Mouse (Mus musculus) heart, adult 2 months (tissue): ENCODE measurements around the gene Zglp1. TPM values are rescaled to one million over a fixed set of nuclear protein-coding genes. Genes with fewer than 3 reads are reported as not detected.

Source experiments
- DNase-seq, 2 experiments: peaks; one replicate each; pipeline ENCODE4 v3.0.0; 2021
- H3K27ac ChIP-seq: fragments of 200-600 bp; 2 replicates; pipeline ENCODE4 v1.8.1; 2022
- H3K27me3 ChIP-seq: fragments of 200-500 bp; 2 replicates; pipeline ENCODE4 v1.6.1; 2012; ENCODE audit warnings: mild to moderate bottlenecking, low read length, inconsistent platforms, mixed read lengths; ENCODE audit not compliant: control insufficient read depth, insufficient read depth
- H3K36me3 ChIP-seq: fragments of 200-500 bp; 2 replicates; pipeline ENCODE4 v1.6.1; 2012; ENCODE audit warnings: low read length, inconsistent platforms; ENCODE audit not compliant: control insufficient read depth, insufficient read depth
- H3K4me1 ChIP-seq: fragments of 200-500 bp; 2 replicates; pipeline ENCODE4 v1.6.1; 2011; ENCODE audit warnings: low read length; ENCODE audit not compliant: control insufficient read depth, insufficient read depth
- H3K4me3 ChIP-seq: fragments of 200-600 bp; 2 replicates; pipeline ENCODE4 v1.8.1; 2022
- H3K79me2 ChIP-seq: fragments of 200-500 bp; replicated peaks from 2 replicates; pipeline ENCODE4 v1.6.1; 2012; ENCODE audit warnings: mild to moderate bottlenecking, inconsistent platforms, low read length, moderate library complexity, mixed read lengths; ENCODE audit not compliant: control insufficient read depth, insufficient read depth
- H3K9ac ChIP-seq: fragments of 200-500 bp; 2 replicates; pipeline ENCODE4 v1.6.1; 2012; ENCODE audit warnings: low read depth, mild to moderate bottlenecking, control low read depth, inconsistent platforms, low read length, mixed read lengths
- CTCF ChIP-seq: fragments of 200-600 bp; IDR thresholded peaks from 2 replicates; pipeline ENCODE4 v1.8.1; 2022; ENCODE audit warnings: antibody characterized with exemption, mild to moderate bottlenecking, moderate library complexity
- EP300 ChIP-seq: fragments of 200-500 bp; IDR thresholded peaks from 2 replicates; pipeline ENCODE4 v1.6.1; 2011; ENCODE audit warnings: low read depth, low read length, control low read depth; ENCODE audit not compliant: insufficient read depth
- POLR2A ChIP-seq: fragments of 200-500 bp; IDR thresholded peaks from 2 replicates; pipeline ENCODE4 v1.6.1; 2011; ENCODE audit warnings: mild to moderate bottlenecking, low read depth, low read length, control low read depth; ENCODE audit not compliant: insufficient read depth
- WGBS: fragments of 180-500 bp; shearing (Covaris S2); methylation state at CpG from one replicate; pipeline ENCODE4 v1.1.7; 2018; 5-methylcytosine and 5-hydroxymethylcytosine counted together
- intact Hi-C: fragments of 180-260 bp; cut with DNase I; formaldehyde crosslinking; loops from one replicate; pipeline ENCODE4 v1.15.1; 2025
- long read RNA-seq: library from polyadenylated mRNA; stranded (forward); transcript quantifications from one replicate; pipeline ENCODE4 v2.0.0, GENCODE M21; 2021
- polyA plus RNA-seq: library from polyadenylated mRNA; depleted of rRNA; stranded (reverse); fragments of >200 nt; gene quantifications from 2 replicates; pipeline ENCODE4 v1.2.3, GENCODE M21; 2012; rRNA removed
- total RNA-seq, 2 experiments: library from RNA; stranded (reverse); gene quantifications; 2 replicates each; pipeline ENCODE4 v1.2.3; 2021

Gene Zglp1
- total RNA-seq = not detected
- not detected in 2 replicates for polyA plus RNA-seq
- long read RNA-seq = 0 reads

- no peak for TF ChIP-seq EP300
- no peak for TF ChIP-seq CTCF
- TF ChIP-seq POLR2A = no peak
- H3K79me2 ChIP-seq = no peaks in the 10 kb centered on the region
- no peak within 1 kb of the TSS for H3K9ac ChIP-seq
- no peaks in the 10 kb centered on the region for H3K36me3 ChIP-seq
- WGBS = 84% methylated on average over 27 of the region's 27 CpGs
- no peak within 1 kb of the TSS for H3K27ac ChIP-seq
- no peaks in the 10 kb centered on the region for H3K27me3 ChIP-seq
- no peaks in the 10 kb centered on the region for H3K4me1 ChIP-seq
- DNase-seq = no peak
- H3K4me3 ChIP-seq = no peak within 1 kb of the TSS
- intact Hi-C loops = no loop called here
Measured at GRCm38 (mm10) chr9:21067006-21067684, at the start of gene Zglp1. TSS of gene Zglp1 (minus strand) at chr9:21067093.

- Histone ChIP-seq H3K27me3 (no peaks in the 10 kb centered on the region), H3K4me1 (no peaks in the 10 kb centered on the region), H3K79me2 (no peaks in the 10 kb centered on the region), H3K4me3 (no peak overlapping the region), H3K27ac (no peak overlapping the region), H3K9ac (no peak overlapping the region), H3K36me3 (no peaks in the 10 kb centered on the region)
- TF ChIP-seq EP300 = no peak
- no peak for TF ChIP-seq CTCF
- TF ChIP-seq POLR2A = no peak
- intact Hi-C loops = no loop called here
- DNase-seq = no peak
- 92% methylated on average over 8 of the region's 8 CpGs for WGBS
Measured at GRCm38 (mm10) chr9:21115105-21115504, 48.2 kb upstream of the Zglp1 start.

GRCm38 (mm10) chr9:21114190-21114589, 47.3 kb upstream of the Zglp1 start:
- no peaks in the 10 kb centered on the region for H3K4me1 ChIP-seq
- H3K27ac ChIP-seq = no peak overlapping the region
- no peaks in the 10 kb centered on the region for H3K27me3 ChIP-seq
- intact Hi-C loops = no loop called here
- WGBS = 88% methylated on average over 7 of the region's 7 CpGs
- no peak overlapping the region for H3K4me3 ChIP-seq
- H3K36me3 ChIP-seq = no peaks in the 10 kb centered on the region
- H3K79me2 ChIP-seq = no peaks in the 10 kb centered on the region
- no peak for DNase-seq
- TF ChIP-seq POLR2A = no peak
- TF ChIP-seq EP300 = no peak
- TF ChIP-seq CTCF = no peak
- no peak overlapping the region for H3K9ac ChIP-seq

GRCm38 (mm10) chr9:21113751-21114150, 46.9 kb upstream of the Zglp1 start:
- H3K4me1 ChIP-seq = no peaks in the 10 kb centered on the region
- no peak overlapping the region for H3K4me3 ChIP-seq
- TF ChIP-seq POLR2A = no peak
- no peak for TF ChIP-seq CTCF
- TF ChIP-seq EP300 = no peak
- intact Hi-C loops = no loop called here
- H3K9ac ChIP-seq = no peak overlapping the region
- H3K79me2 ChIP-seq = no peaks in the 10 kb centered on the region
- H3K36me3 ChIP-seq = no peaks in the 10 kb centered on the region
- 90% methylated on average over 6 of the region's 6 CpGs for WGBS
- no peak for DNase-seq
- no peak overlapping the region for H3K27ac ChIP-seq
- H3K27me3 ChIP-seq = no peaks in the 10 kb centered on the region

- H3K4me1 ChIP-seq = no peaks in the 10 kb centered on the region
- H3K27ac ChIP-seq = no peak overlapping the region
- no peak overlapping the region for H3K4me3 ChIP-seq
- no peak for DNase-seq
- no peaks in the 10 kb centered on the region for H3K79me2 ChIP-seq
- intact Hi-C loops = no loop called here
- TF ChIP-seq CTCF = no peak
- no peak for TF ChIP-seq EP300
- TF ChIP-seq POLR2A = no peak
- H3K9ac ChIP-seq = no peak overlapping the region
- H3K36me3 ChIP-seq = no peaks in the 10 kb centered on the region
- 67% methylated on average over 23 of the region's 23 CpGs for WGBS
- H3K27me3 ChIP-seq = no peaks in the 10 kb centered on the region
Measured at GRCm38 (mm10) chr9:21107607-21108237, 40.8 kb upstream of the Zglp1 start.
